Mouse (Mus musculus) MEL (cell line): Measurements from ENCODE around the gene Cyp2j8.

Source experiments
- BHLHE40 ChIP-seq: IDR thresholded peaks from 2 replicates; pipeline ENCODE4 v1.6.1; 2012; ENCODE audit warnings: low read depth, mild to moderate bottlenecking, inconsistent platforms, low read length, improper control_type of control experiment, borderline replicate concordance
- CHD2 ChIP-seq: IDR thresholded peaks from 2 replicates; pipeline ENCODE4 v1.6.1; 2011; ENCODE audit warnings: low read length, improper control_type of control experiment
- CTCF ChIP-seq, 3 experiments: IDR thresholded peaks in 2 of 3; conservative IDR thresholded peaks in 1 of 3; 2 replicates each; pipeline ENCODE4 v1.5.1; 2011 to 2012; ENCODE audit warnings: low read length in 3 of 3, low read depth in 2 of 3, mild to moderate bottlenecking in 2 of 3, improper control_type of control experiment in 1 of 3, inconsistent platforms in 1 of 3, mixed read lengths in 1 of 3, moderate library complexity in 1 of 3; ENCODE audit not compliant: control insufficient read depth in 1 of 3, insufficient read depth in 1 of 3, poor library complexity in 1 of 3, severe bottlenecking in 1 of 3
- E2F4 ChIP-seq: IDR thresholded peaks from 2 replicates; pipeline ENCODE4 v1.6.1; 2011; ENCODE audit warnings: low read depth, low read length, improper control_type of control experiment, borderline replicate concordance
- EP300 ChIP-seq, 2 experiments: IDR thresholded peaks; 2 replicates each; pipeline ENCODE4 v1.6.1; 2011; ENCODE audit warnings: improper control_type of control experiment in 2 of 2, low read length in 2 of 2, low read depth in 1 of 2, mild to moderate bottlenecking in 1 of 2
- JUND ChIP-seq: IDR thresholded peaks from 2 replicates; pipeline ENCODE4 v1.6.1; 2011; ENCODE audit warnings: low read depth, mild to moderate bottlenecking, improper control_type of control experiment, low read length
- NRF1 ChIP-seq: IDR thresholded peaks from 2 replicates; pipeline ENCODE4 v1.6.1; 2014; ENCODE audit warnings: low read depth, mild to moderate bottlenecking, inconsistent platforms, low read length, improper control_type of control experiment, moderate library complexity; ENCODE audit not compliant: poor library complexity, insufficient read depth, severe bottlenecking
- POLR2A ChIP-seq, 2 experiments: IDR thresholded peaks; 2 replicates each; pipeline ENCODE4 v1.6.1; 2011 to 2012; ENCODE audit warnings: low read length in 2 of 2, mild to moderate bottlenecking in 2 of 2, control low read depth in 1 of 2, improper control_type of control experiment in 1 of 2, low read depth in 1 of 2, moderate library complexity in 1 of 2; ENCODE audit not compliant: control insufficient read depth in 1 of 2, insufficient read depth in 1 of 2, poor library complexity in 1 of 2
- POLR2AphosphoS2 ChIP-seq: IDR thresholded peaks from 2 replicates; pipeline ENCODE4 v1.6.1; 2011; ENCODE audit warnings: low read length, improper control_type of control experiment
- RCOR1 ChIP-seq: IDR thresholded peaks from 2 replicates; pipeline ENCODE4 v1.6.1; 2012; ENCODE audit warnings: low read depth, mild to moderate bottlenecking, inconsistent platforms, low read length, improper control_type of control experiment
- TBP ChIP-seq: IDR thresholded peaks from 2 replicates; pipeline ENCODE4 v1.8.0; 2011; ENCODE audit warnings: low read depth, low read length, improper control_type of control experiment
- USF1 ChIP-seq: IDR thresholded peaks from 2 replicates; pipeline ENCODE4 v1.6.1; 2014; ENCODE audit warnings: low read depth, mild to moderate bottlenecking, inconsistent platforms, low read length, improper control_type of control experiment, moderate library complexity

GRCm38 (mm10) chr4:96553133-96553819, 46.1 kb upstream of the Cyp2j8 start, which contains the start of gene Cyp2j6:
- TF ChIP-seq CHD2 = no peak
- TF ChIP-seq USF1 = no peak
- no peak for TF ChIP-seq BHLHE40
- TF ChIP-seq EP300 (IDR thresholded peaks at IDR 0.05; ENCODE audit: low read depth in 1 of 2, low read length in 2 of 2) = no peak
- no peak for TF ChIP-seq TBP
- no peak for TF ChIP-seq CTCF (IDR thresholded peaks at IDR 0.05 in 2 of 3, conservative IDR thresholded peaks at IDR 0.05 in 1 of 3; ENCODE audit: control insufficient read depth in 1 of 3, insufficient read depth in 1 of 3, low read depth in 2 of 3, low read length in 3 of 3, poor library complexity in 1 of 3, severe bottlenecking in 1 of 3)
- no peak for TF ChIP-seq NRF1
- TF ChIP-seq RCOR1 = no peak
- TF ChIP-seq E2F4 = no peak
- TF ChIP-seq POLR2A (IDR thresholded peaks at IDR 0.05; ENCODE audit: control insufficient read depth in 1 of 2, insufficient read depth in 1 of 2, low read depth in 1 of 2, low read length in 2 of 2, poor library complexity in 1 of 2) = no peak
- no peak for TF ChIP-seq POLR2AphosphoS2
- TF ChIP-seq JUND = no peak
